Mouse (Mus musculus): ENCODE measurements at regions not wholly inside any gene's neighbourhood (a gene's known extent, or its start where the extent isn't known, plus 50 kb on each side); places are given as distances from the start of the nearest gene placed in this dataset.

DNA sequence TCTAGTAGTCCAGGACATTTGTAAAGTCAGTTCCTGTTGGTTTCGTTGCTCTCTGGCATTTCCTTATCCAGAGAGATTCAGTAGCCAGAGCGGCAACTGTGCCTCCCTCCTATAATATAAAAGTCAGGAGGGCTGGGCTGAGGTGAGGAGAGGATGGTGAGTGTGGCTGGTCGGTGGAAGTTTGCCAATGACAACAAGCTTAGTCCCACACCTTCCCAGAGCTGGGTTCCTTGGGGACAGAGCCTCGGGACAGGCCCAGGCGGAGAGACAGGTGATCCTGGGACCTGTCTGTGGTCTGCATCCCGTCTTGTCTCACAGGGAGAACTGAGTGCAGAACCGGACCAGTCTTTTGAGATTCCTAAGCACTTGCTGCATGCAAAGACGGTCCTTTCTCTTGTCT, 136.5 kb downstream of the Gadd45g start:
- H3K9me3 ChIP-seq (ENCODE audit: control insufficient read depth, low read length): no peaks in the 10 kb centered on the region
- ATAC-seq (ENCODE audit: low FRiP score, low TSS enrichment): no peak
- DNase-seq: no peak
- no peak overlapping the region for H3K27ac ChIP-seq (replicated peaks; ENCODE audit: low read depth, low read length)
- no peak overlapping the region for H3K9ac ChIP-seq (replicated peaks; ENCODE audit: low read length)
- H3K36me3 ChIP-seq (ENCODE audit: control insufficient read depth, insufficient read depth, low read length): no peaks in the 10 kb centered on the region
- WGBS: 91% methylated on average over 8 of the region's 8 CpGs
- no peak overlapping the region for H3K4me2 ChIP-seq (ENCODE audit: low read length)
- H3K4me1 ChIP-seq (ENCODE audit: control insufficient read depth, insufficient read depth, low read length): no peaks in the 10 kb centered on the region
- no peaks in the 10 kb centered on the region for H3K27me3 ChIP-seq (ENCODE audit: control insufficient read depth, insufficient read depth, low read length)
- no peak overlapping the region for H3K4me3 ChIP-seq (replicated peaks; ENCODE audit: low read depth, low read length)

DNA sequence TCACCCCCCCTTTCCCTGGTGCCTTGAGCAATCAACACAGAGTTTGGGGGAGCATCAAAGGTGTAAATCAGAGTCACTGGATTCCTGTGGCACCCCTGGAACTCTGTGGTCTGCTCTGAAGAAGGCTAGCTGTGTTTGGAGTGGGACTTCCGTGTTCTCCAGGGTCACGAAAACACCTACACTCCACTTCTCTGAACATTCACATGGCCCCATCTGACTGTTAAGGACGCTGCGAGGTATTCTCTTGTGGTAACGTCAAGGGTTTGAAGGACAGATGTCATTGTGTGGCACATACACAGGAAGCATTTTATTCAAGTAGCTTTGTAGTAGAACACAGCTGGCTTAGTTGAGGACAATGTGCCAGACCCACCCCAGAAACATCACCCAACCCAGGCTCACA, 137.1 kb downstream of the Gadd45g start:
- ATAC-seq (ENCODE audit: low FRiP score, low TSS enrichment) (no peak), DNase-seq (no peak)
- Histone ChIP-seq H3K9me3 (ENCODE audit: control insufficient read depth, low read length) (no peaks in the 10 kb centered on the region), H3K4me1 (ENCODE audit: control insufficient read depth, insufficient read depth, low read length) (no peaks in the 10 kb centered on the region), H3K9ac (replicated peaks; ENCODE audit: low read length) (no peak overlapping the region), H3K36me3 (ENCODE audit: control insufficient read depth, insufficient read depth, low read length) (no peaks in the 10 kb centered on the region), H3K27ac (replicated peaks; ENCODE audit: low read depth, low read length) (no peak overlapping the region), H3K4me2 (ENCODE audit: low read length) (no peak overlapping the region), H3K27me3 (ENCODE audit: control insufficient read depth, insufficient read depth, low read length) (no peaks in the 10 kb centered on the region), H3K4me3 (replicated peaks; ENCODE audit: low read depth, low read length) (no peak overlapping the region)
- WGBS: 94% methylated on average over 5 of the region's 5 CpGs

GRCm38 (mm10) chr13:51991339-51991738, 144.9 kb downstream of the Gadd45g start:
- Histone ChIP-seq H3K9ac (replicated peaks; ENCODE audit: low read length) (no peak overlapping the region), H3K27me3 (ENCODE audit: control insufficient read depth, insufficient read depth, low read length) (no peaks in the 10 kb centered on the region), H3K36me3 (ENCODE audit: control insufficient read depth, insufficient read depth, low read length) (no peaks in the 10 kb centered on the region), H3K9me3 (ENCODE audit: control insufficient read depth, low read length) (no peaks in the 10 kb centered on the region), H3K4me2 (ENCODE audit: low read length) (no peak overlapping the region), H3K4me3 (replicated peaks; ENCODE audit: low read depth, low read length) (no peak overlapping the region), H3K27ac (replicated peaks; ENCODE audit: low read depth, low read length) (no peak overlapping the region), H3K4me1 (ENCODE audit: control insufficient read depth, insufficient read depth, low read length) (no peaks in the 10 kb centered on the region)
- ATAC-seq (ENCODE audit: low FRiP score, low TSS enrichment) (no peak), DNase-seq (no peak)
- WGBS: 87% methylated on average over 4 of the region's 4 CpGs

- no peak for DNase-seq
- no peak overlapping the region for H3K27ac ChIP-seq (replicated peaks; ENCODE audit: low read depth, low read length)
- no peak overlapping the region for H3K9ac ChIP-seq (replicated peaks; ENCODE audit: low read length)
- H3K4me1 ChIP-seq (ENCODE audit: control insufficient read depth, insufficient read depth, low read length): no peaks in the 10 kb centered on the region
- no peaks in the 10 kb centered on the region for H3K27me3 ChIP-seq (ENCODE audit: control insufficient read depth, insufficient read depth, low read length)
- no peaks in the 10 kb centered on the region for H3K9me3 ChIP-seq (ENCODE audit: control insufficient read depth, low read length)
- no peak overlapping the region for H3K4me3 ChIP-seq (replicated peaks; ENCODE audit: low read depth, low read length)
- no peak for ATAC-seq (ENCODE audit: low FRiP score, low TSS enrichment)
- no peak overlapping the region for H3K4me2 ChIP-seq (ENCODE audit: low read length)
- 88% methylated on average over 6 of the region's 6 CpGs for WGBS
- no peaks in the 10 kb centered on the region for H3K36me3 ChIP-seq (ENCODE audit: control insufficient read depth, insufficient read depth, low read length)
These were observed 146.4 kb downstream of the Gadd45g start for GRCm38 (mm10) chr13:51992878-51993277.

- Histone ChIP-seq H3K4me3 (replicated peaks; ENCODE audit: low read depth, low read length) (no peak overlapping the region), H3K27ac (replicated peaks; ENCODE audit: low read depth, low read length) (no peak overlapping the region), H3K27me3 (ENCODE audit: control insufficient read depth, insufficient read depth, low read length) (no peaks in the 10 kb centered on the region), H3K36me3 (ENCODE audit: control insufficient read depth, insufficient read depth, low read length) (no peaks in the 10 kb centered on the region), H3K9ac (replicated peaks; ENCODE audit: low read length) (no peak overlapping the region), H3K4me1 (ENCODE audit: control insufficient read depth, insufficient read depth, low read length) (no peaks in the 10 kb centered on the region), H3K4me2 (ENCODE audit: low read length) (no peak overlapping the region), H3K9me3 (ENCODE audit: control insufficient read depth, low read length) (no peaks in the 10 kb centered on the region)
- no peak for DNase-seq
- ATAC-seq (ENCODE audit: low FRiP score, low TSS enrichment): no peak
- 81% methylated on average over 4 of the region's 4 CpGs for WGBS
These were observed 149.7 kb downstream of the Gadd45g start for GRCm38 (mm10) chr13:51996163-51996562.

DNA sequence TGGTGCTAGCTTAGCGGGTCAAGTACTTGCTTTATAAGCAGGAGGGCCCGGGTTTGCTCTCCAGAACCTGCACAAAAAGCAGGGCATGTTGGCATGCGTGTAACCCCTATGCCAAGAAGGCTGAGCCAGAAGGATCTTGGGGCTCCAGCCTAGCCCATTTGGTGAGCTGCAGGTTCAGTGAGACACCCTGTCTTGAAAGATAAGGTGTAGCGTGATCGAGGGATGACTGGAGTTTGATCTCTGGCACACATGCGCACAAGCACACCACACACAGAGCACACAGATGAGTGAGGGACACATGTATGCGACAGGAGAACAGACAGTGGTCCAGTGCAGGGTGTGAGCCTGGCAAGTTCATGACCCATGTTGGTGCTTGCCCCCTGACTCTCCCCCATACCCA, 152.1 kb downstream of the Gadd45g start:
- ATAC-seq (ENCODE audit: low FRiP score, low TSS enrichment) (no peak), DNase-seq (no peak)
- no peak overlapping the region for H3K4me2 ChIP-seq (ENCODE audit: low read length)
- no peak overlapping the region for H3K9ac ChIP-seq (replicated peaks; ENCODE audit: low read length)
- H3K9me3 ChIP-seq (ENCODE audit: control insufficient read depth, low read length): no peaks in the 10 kb centered on the region
- no peak overlapping the region for H3K4me3 ChIP-seq (replicated peaks; ENCODE audit: low read depth, low read length)
- no peaks in the 10 kb centered on the region for H3K4me1 ChIP-seq (ENCODE audit: control insufficient read depth, insufficient read depth, low read length)
- 92% methylated on average over 7 of the region's 7 CpGs for WGBS
- no peaks in the 10 kb centered on the region for H3K27me3 ChIP-seq (ENCODE audit: control insufficient read depth, insufficient read depth, low read length)
- H3K27ac ChIP-seq (replicated peaks; ENCODE audit: low read depth, low read length): no peak overlapping the region
- no peaks in the 10 kb centered on the region for H3K36me3 ChIP-seq (ENCODE audit: control insufficient read depth, insufficient read depth, low read length)

- ATAC-seq (ENCODE audit: low FRiP score, low TSS enrichment) (no peak), DNase-seq (no peak)
- WGBS: 87% methylated on average over 12 of the region's 12 CpGs
- Histone ChIP-seq H3K27me3 (ENCODE audit: control insufficient read depth, insufficient read depth, low read length) (no peaks in the 10 kb centered on the region; the same call in 1 of the 2 replicates), H3K4me3 (replicated peaks; ENCODE audit: low read depth, low read length) (no peak overlapping the region), H3K4me2 (ENCODE audit: low read length) (no peak overlapping the region), H3K9ac (replicated peaks; ENCODE audit: low read length) (no peak overlapping the region), H3K27ac (replicated peaks; ENCODE audit: low read depth, low read length) (no peak overlapping the region), H3K4me1 (ENCODE audit: control insufficient read depth, insufficient read depth, low read length) (no peaks in the 10 kb centered on the region), H3K9me3 (ENCODE audit: control insufficient read depth, low read length) (no peaks in the 10 kb centered on the region), H3K36me3 (ENCODE audit: control insufficient read depth, insufficient read depth, low read length) (no peaks in the 10 kb centered on the region)
These were observed 155.3 kb downstream of the Gadd45g start for GRCm38 (mm10) chr13:52001811-52002210.

DNA sequence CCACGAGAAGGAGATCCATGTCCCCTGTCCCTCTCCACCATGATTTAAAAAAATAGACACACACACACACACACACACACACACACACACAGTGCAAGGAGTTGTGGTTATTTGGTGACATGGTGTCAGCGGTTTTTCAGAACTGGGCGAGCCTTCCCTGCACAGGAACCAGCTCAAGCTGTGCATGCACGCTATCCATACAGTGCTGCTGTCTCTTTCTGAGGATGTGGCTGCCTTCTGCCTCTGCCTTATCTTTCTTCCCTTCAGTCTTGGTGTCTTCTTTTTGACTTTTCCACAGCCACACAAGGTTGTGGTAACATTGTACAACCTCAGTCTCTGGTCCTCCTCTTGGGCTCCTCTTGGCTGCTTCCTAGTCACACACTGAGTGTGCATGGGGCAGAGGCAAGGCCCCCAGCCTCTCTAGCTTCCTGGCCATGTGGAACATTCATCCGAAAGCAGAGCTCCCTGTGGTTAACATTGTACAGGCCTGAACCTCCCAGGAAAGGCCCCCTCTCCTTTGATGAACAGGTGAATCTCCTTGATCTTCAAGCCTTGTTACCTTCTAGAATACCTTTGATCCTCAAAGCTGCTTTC, 157.6 kb downstream of the Gadd45g start:
- Histone ChIP-seq H3K4me1 (ENCODE audit: control insufficient read depth, insufficient read depth, low read length) (no peaks in the 10 kb centered on the region), H3K36me3 (ENCODE audit: control insufficient read depth, insufficient read depth, low read length) (no peaks in the 10 kb centered on the region), H3K4me3 (replicated peaks; ENCODE audit: low read depth, low read length) (no peak overlapping the region), H3K27ac (replicated peaks; ENCODE audit: low read depth, low read length) (no peak overlapping the region), H3K9me3 (ENCODE audit: control insufficient read depth, low read length) (no peaks in the 10 kb centered on the region), H3K4me2 (ENCODE audit: low read length) (no peak overlapping the region), H3K9ac (replicated peaks; ENCODE audit: low read length) (no peak overlapping the region), H3K27me3 (ENCODE audit: control insufficient read depth, insufficient read depth, low read length) (no peaks in the 10 kb centered on the region; the same call in 1 of the 2 replicates)
- DNase-seq (no peak), ATAC-seq (ENCODE audit: low FRiP score, low TSS enrichment) (no peak)
- 84% methylated on average over 5 of the region's 5 CpGs for WGBS

DNA sequence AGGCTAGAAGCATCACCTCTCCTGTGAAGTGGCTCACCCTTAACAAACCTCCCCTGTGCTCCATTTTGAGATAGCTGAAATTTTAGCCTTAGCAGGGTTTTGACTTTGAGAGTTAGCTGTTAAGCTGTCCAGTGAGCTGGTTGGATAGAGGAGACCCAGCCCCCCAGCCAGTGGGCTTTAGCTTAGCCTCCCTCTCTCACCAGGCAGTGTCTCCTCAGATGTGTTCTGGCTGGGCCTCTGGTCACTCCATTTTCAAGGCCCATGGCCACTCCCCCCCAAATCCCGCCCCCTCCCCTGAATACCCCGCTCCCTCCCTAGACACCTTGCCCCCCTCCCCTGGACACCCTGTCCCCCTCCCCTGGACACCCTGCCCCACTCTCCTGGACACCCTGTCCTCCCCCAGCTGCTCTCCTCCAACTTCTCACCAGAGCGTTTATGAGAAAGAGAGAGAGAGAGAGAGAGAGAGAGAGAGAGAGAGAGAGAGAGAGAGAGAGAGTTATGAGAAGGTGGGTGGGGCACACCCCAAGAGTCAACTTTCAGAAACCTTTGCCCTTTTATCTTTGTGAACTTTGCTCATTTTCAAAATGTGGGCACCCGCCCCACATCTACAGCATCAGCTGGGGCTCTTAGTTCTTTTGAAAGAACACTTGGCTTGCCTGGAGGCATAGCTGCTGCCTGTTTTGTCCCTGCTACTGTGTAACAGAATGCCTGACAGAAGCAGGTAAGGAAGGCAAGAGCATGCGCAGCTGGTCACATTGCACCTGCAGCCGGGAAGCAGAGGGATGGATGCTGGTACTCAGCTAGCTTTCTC, 161.3 kb downstream of the Gadd45g start:
- H3K4me3 ChIP-seq (replicated peaks; ENCODE audit: low read depth, low read length): no peak overlapping the region
- WGBS: 73% methylated on average over 6 of the region's 6 CpGs
- H3K9me3 ChIP-seq (ENCODE audit: control insufficient read depth, low read length): no peaks in the 10 kb centered on the region
- no peaks in the 10 kb centered on the region; the same call in 1 of the 2 replicates for H3K27me3 ChIP-seq (ENCODE audit: control insufficient read depth, insufficient read depth, low read length)
- no peak for DNase-seq
- no peak overlapping the region for H3K9ac ChIP-seq (replicated peaks; ENCODE audit: low read length)
- H3K4me2 ChIP-seq (ENCODE audit: low read length): no peak overlapping the region
- no peak for ATAC-seq (ENCODE audit: low FRiP score, low TSS enrichment)
- no peaks in the 10 kb centered on the region for H3K36me3 ChIP-seq (ENCODE audit: control insufficient read depth, insufficient read depth, low read length)
- no peaks in the 10 kb centered on the region for H3K4me1 ChIP-seq (ENCODE audit: control insufficient read depth, insufficient read depth, low read length)
- H3K27ac ChIP-seq (replicated peaks; ENCODE audit: low read depth, low read length): no peak overlapping the region
